Mouse (Mus musculus): Measurements from ENCODE around the gene Rapgef3.

- TF ChIP-seq CTCF (IDR thresholded peaks at IDR 0.05; ENCODE audit: control insufficient read depth, insufficient read depth, insufficient read length) (no peak), MYOG (IDR thresholded peaks at IDR 0.05; ENCODE audit: control insufficient read depth, extremely low read depth, insufficient read length) (no peak)
These were observed 40.1 kb upstream of the Rapgef3 start for GRCm38 (mm10) chr15:97807867-97808266.

Measured in C2C12 (cell line).